14 mouse cellular contexts compared by ENCODE assay signal in genomic region chr3:105901468-105901867, GRCm38 (mm10). TPM values are rescaled to one million over a fixed set of nuclear protein-coding genes. Genes with fewer than 3 reads are reported as not detected.
"Had no signal": no experiment of that assay in that cellular context is flagged by ENCODE, and none has a peak within 500 bp of the region (broad histone marks: within the 10 kb centered on the region; RNA-seq: fewer than 3 reads in every experiment).

No protein-coding gene starts in this region.

- H3K27ac ChIP-seq: neural tube, embryonic 15.5 days; stomach, embryonic 15.5 days; stomach, postnatal 0 days had no signal

- H3K4me1 ChIP-seq: neural tube, embryonic 15.5 days; stomach, embryonic 15.5 days had no signal

- H3K9ac ChIP-seq: neural tube, embryonic 15.5 days; stomach, embryonic 15.5 days had no signal

- H3K9me3 ChIP-seq: neural tube, embryonic 15.5 days; stomach, embryonic 15.5 days had no signal

- DNase-seq: retina, postnatal 1 day; right cerebral cortex, adult 18-20 months; right cerebral cortex, postnatal 14 days; right cerebral cortex, postnatal 25 days; right cerebral cortex, postnatal 4 days; thymus, adult 2 months; thymus, postnatal 4 days had no signal

- H3K4me2 ChIP-seq: neural tube, embryonic 15.5 days; stomach, embryonic 15.5 days had no signal

- H3K4me3 ChIP-seq: neural tube, embryonic 15.5 days; stomach, embryonic 15.5 days had no signal

- H3K27me3 ChIP-seq: neural tube, embryonic 15.5 days; stomach, embryonic 15.5 days had no signal

- H3K36me3 ChIP-seq: neural tube, embryonic 15.5 days; stomach, embryonic 15.5 days had no signal

RNA-seq across cellular contexts. Expression of gene Tmigd3, which starts 30.8 kb away (rescaled TPM):
- total RNA-seq: neutrophil, adult 5-6 weeks had no signal
- polyA plus RNA-seq: neural tube, embryonic 14.5 days; neural tube, embryonic 15.5 days; stomach, embryonic 14.5 days had no signal

RNA-seq across cellular contexts. Expression of gene I830077J02Rik, which starts 31.0 kb away (rescaled TPM):
- polyA plus RNA-seq: testis, adult 2 months had no signal
